In genomic region chr8:110552111-110552510, GRCm38 (mm10) we compare ENCODE assay signal across 4 mouse cellular contexts.
DNase-seq lines count a peak whose midpoint lies in the region; ATAC-seq and TF ChIP-seq lines count a peak whose summit lies in the region.
"Not testable (repeated sequence)": the region's sequence is repeated elsewhere in the genome, so short reads cannot be mapped to it uniquely, and the experiment has no call there.

No protein-coding gene starts in this region.

- not testable (repeated sequence) for H3K4me2 ChIP-seq in kidney, postnatal 0 days (ENCODE audit: low read length); lung, embryonic 14.5 days

- H3K4me1 ChIP-seq in kidney, postnatal 0 days (replicated peaks; ENCODE audit: insufficient read depth, low read length); lung, embryonic 14.5 days (ENCODE audit: insufficient read depth): not testable (repeated sequence)

- not testable (repeated sequence) for H3K27ac ChIP-seq in kidney, postnatal 0 days; lung, embryonic 14.5 days (ENCODE audit: low read depth)

- H3K4me3 ChIP-seq in kidney, postnatal 0 days (replicated peaks; ENCODE audit: low read depth, low read length); lung, embryonic 14.5 days (ENCODE audit: low read depth, low read length): not testable (repeated sequence)

- DNase-seq in Muller cell, postnatal 12 days (ENCODE audit: inconsistent ontology term), result peak; percentile 4
- DNase-seq in heart, adult 11 months, result peak; percentile 61
- DNase-seq in kidney, postnatal 0 days (ENCODE audit: low spot score), result peak; percentile 6
- peak; percentile 57 for DNase-seq in lung, embryonic 14.5 days

- H3K36me3 ChIP-seq in kidney, postnatal 0 days (ENCODE audit: insufficient read depth, low read length); lung, embryonic 14.5 days (ENCODE audit: insufficient read depth): not testable (repeated sequence)

- ATAC-seq in kidney, postnatal 0 days (replicated peaks; ENCODE audit: low FRiP score, low read depth); lung, embryonic 14.5 days (ENCODE audit: insufficient read depth): not testable (repeated sequence)

- TF ChIP-seq CTCF in kidney, postnatal 0 days (IDR thresholded peaks at IDR 0.05; ENCODE audit: low read depth); lung, embryonic 14.5 days (IDR thresholded peaks at IDR 0.05; ENCODE audit: low read depth): not testable (repeated sequence)

- H3K9me3 ChIP-seq in kidney, postnatal 0 days (replicated peaks; ENCODE audit: low read length); lung, embryonic 14.5 days (ENCODE audit: low read depth, low read length): not testable (repeated sequence)

- H3K9ac ChIP-seq in kidney, postnatal 0 days (ENCODE audit: low read depth, low read length); lung, embryonic 14.5 days: not testable (repeated sequence)

- H3K27me3 ChIP-seq in kidney, postnatal 0 days (ENCODE audit: insufficient read depth, low read length); lung, embryonic 14.5 days (ENCODE audit: insufficient read depth, low read length): not testable (repeated sequence)

Comparison
In these comparisons a context has a peak if more than half of its experiments do, and no peak if none do; other contexts are left out.
1. DNase-seq: peak in every context shown above with its lines; median percentile 61 in heart, adult 11 months; 57 in lung, embryonic 14.5 days; 6 in kidney, postnatal 0 days; 4 in Muller cell, postnatal 12 days.